Mouse (Mus musculus): ENCODE results near the gene Scn10a. TPM values are rescaled to one million over a fixed set of nuclear protein-coding genes. Genes with fewer than 3 reads are reported as not detected.

Scn10a gene
- total and polyA plus RNA-seq, 3 experiments = not detected

- Histone ChIP-seq H3K4me3 (replicated peaks in 1 of 3; ENCODE audit: low read depth in 2 of 3, low read length in 2 of 3, poor library complexity in 1 of 3) (no peak overlapping the region), H3K36me3 (replicated peaks in 1 of 2; ENCODE audit: control insufficient read depth in 1 of 2, insufficient read depth in 1 of 2, low read length in 1 of 2) (no peaks in the 10 kb centered on the region), H3K9ac (ENCODE audit: insufficient read depth, low read depth) (no peak overlapping the region), H3K27me3 (replicated peaks) (peaks cover 12% of the 10 kb centered on the region), H3K9me3 (replicated peaks; ENCODE audit: low read length) (no peaks in the 10 kb centered on the region), H3K27ac (ENCODE audit: insufficient read depth, low read depth) (no peak overlapping the region), H3K4me1 (ENCODE audit: control insufficient read depth in 1 of 2, insufficient read depth in 2 of 2) (peaks cover 41 to 67% of the 10 kb centered on the region in 2 experiments), H3K4me2 (ENCODE audit: insufficient read depth, low read depth, poor library complexity, severe bottlenecking) (no peak overlapping the region), H3K79me2 (replicated peaks; ENCODE audit: control insufficient read depth, extremely low read depth, insufficient read depth, poor library complexity, severe bottlenecking) (no peaks in the 10 kb centered on the region)
- dilution Hi-C loops (cut with MboI; ENCODE audit: extremely low pct_ligation_motif_present, extremely low pct_unique_long_range_greater_than_20kb, low sequenced_read_pairs) (no loop called here), in situ Hi-C loops (cut with MboI; ENCODE audit: low pct_ligation_motif_present, low pct_unique_long_range_greater_than_20kb, low sequenced_read_pairs) (loop anchor here (10.0 kb wide), 1 partner anchor 472 kb away; the partner anchor contains the start of gene Dlec1)
- no peak for TF ChIP-seq POLR2A (IDR thresholded peaks at IDR 0.05; ENCODE audit: low read depth, low read length)
- no peak for TF ChIP-seq UBTF (IDR thresholded peaks at IDR 0.05; ENCODE audit: low read depth, low read length)
- TF ChIP-seq RAD21 (IDR thresholded peaks at IDR 0.05; ENCODE audit: low read depth, low read length) = no peak
- no peak for TF ChIP-seq E2F4 (IDR thresholded peaks at IDR 0.05; ENCODE audit: insufficient replicate concordance, low read depth, low read length)
- no peak for TF ChIP-seq ZC3H11A (IDR thresholded peaks at IDR 0.05; ENCODE audit: low read depth, low read length)
- no peak for TF ChIP-seq MXI1 (IDR thresholded peaks at IDR 0.05; ENCODE audit: low read depth, low read length)
- no peak for TF ChIP-seq PAX5 (IDR thresholded peaks at IDR 0.05; ENCODE audit: low read length)
- no peak for TF ChIP-seq RCOR1 (conservative IDR thresholded peaks at IDR 0.05; ENCODE audit: low read depth, low read length)
- no peak for TF ChIP-seq NRF1 (IDR thresholded peaks at IDR 0.05; ENCODE audit: low read depth, low read length)
- TF ChIP-seq SIN3A (IDR thresholded peaks at IDR 0.05; ENCODE audit: low read length) = no peak
- TF ChIP-seq EP300 (IDR thresholded peaks at IDR 0.05; ENCODE audit: low read length) = no peak
- TF ChIP-seq CHD2 (IDR thresholded peaks at IDR 0.05; ENCODE audit: low read length) = no peak
- no peak for TF ChIP-seq NELFE (IDR thresholded peaks at IDR 0.05; ENCODE audit: low read depth, low read length)
- DNase-seq (ENCODE audit: extremely low read depth) = no peak
Observed at GRCm38 (mm10) chr9:119576977-119577376, 142.1 kb downstream of the Scn10a start.

GRCm38 (mm10) chr9:119575732-119576131 lies 143.4 kb downstream of the Scn10a start:
- Histone ChIP-seq H3K4me3 (replicated peaks in 1 of 3; ENCODE audit: low read depth in 2 of 3, low read length in 2 of 3, poor library complexity in 1 of 3) (peak overlapping the region; percentile 34 to 44 (median 39)), H3K9ac (ENCODE audit: insufficient read depth, low read depth) (peak overlapping the region; percentile 31; the same call in 1 of the 2 replicates), H3K27me3 (replicated peaks) (peaks cover 12% of the 10 kb centered on the region), H3K4me1 (ENCODE audit: control insufficient read depth in 1 of 2, insufficient read depth in 2 of 2) (peaks cover 44 to 80% of the 10 kb centered on the region in 2 experiments), H3K4me2 (ENCODE audit: insufficient read depth, low read depth, poor library complexity, severe bottlenecking) (peak overlapping the region; percentile 92), H3K36me3 (replicated peaks in 1 of 2; ENCODE audit: control insufficient read depth in 1 of 2, insufficient read depth in 1 of 2, low read length in 1 of 2) (no peaks in the 10 kb centered on the region), H3K27ac (ENCODE audit: insufficient read depth, low read depth) (peak overlapping the region; percentile 78), H3K79me2 (replicated peaks; ENCODE audit: control insufficient read depth, extremely low read depth, insufficient read depth, poor library complexity, severe bottlenecking) (no peaks in the 10 kb centered on the region), H3K9me3 (replicated peaks; ENCODE audit: low read length) (no peaks in the 10 kb centered on the region)
- dilution Hi-C loops (cut with MboI; ENCODE audit: extremely low pct_ligation_motif_present, extremely low pct_unique_long_range_greater_than_20kb, low sequenced_read_pairs) (no loop called here), in situ Hi-C loops (cut with MboI; ENCODE audit: low pct_ligation_motif_present, low pct_unique_long_range_greater_than_20kb, low sequenced_read_pairs) (loop anchor here (10.0 kb wide), 1 partner anchor 471 kb away; the partner anchor contains the start of gene Dlec1)
- DNase-seq (ENCODE audit: extremely low read depth) = peak; percentile 76
- no peak for TF ChIP-seq PAX5 (IDR thresholded peaks at IDR 0.05; ENCODE audit: low read length)
- TF ChIP-seq NRF1 (IDR thresholded peaks at IDR 0.05; ENCODE audit: low read depth, low read length) = no peak
- peak; percentile 52; the same call in 1 of the 2 replicates for TF ChIP-seq BHLHE40 (IDR thresholded peaks at IDR 0.05; ENCODE audit: low read depth, low read length)
- no peak for TF ChIP-seq JUND (conservative IDR thresholded peaks at IDR 0.05; ENCODE audit: low read depth, low read length)
- TF ChIP-seq SMC3 (IDR thresholded peaks at IDR 0.05; ENCODE audit: low read depth, low read length) = no peak
- no peak for TF ChIP-seq ZKSCAN1 (IDR thresholded peaks at IDR 0.05; ENCODE audit: borderline replicate concordance, low read depth, low read length)
- TF ChIP-seq USF1 (IDR thresholded peaks at IDR 0.05; ENCODE audit: low read depth, low read length) = no peak
- no peak for TF ChIP-seq MAFK (IDR thresholded peaks at IDR 0.05; ENCODE audit: insufficient replicate concordance, low read length)
- no peak; the same call in 1 of the 2 replicates for TF ChIP-seq ZNF384 (IDR thresholded peaks at IDR 0.05; ENCODE audit: low read depth, low read length)
- TF ChIP-seq JUN (IDR thresholded peaks at IDR 0.05; ENCODE audit: insufficient read depth, low read depth, low read length) = no peak
- TF ChIP-seq MXI1 (IDR thresholded peaks at IDR 0.05; ENCODE audit: low read depth, low read length) = peak; percentile 65
- TF ChIP-seq ELF1 (IDR thresholded peaks at IDR 0.05; ENCODE audit: low read depth, low read length) = no peak; the same call in 1 of the 2 replicates
- no peak for TF ChIP-seq ZMIZ1 (IDR thresholded peaks at IDR 0.05; ENCODE audit: low read depth, low read length)
- TF ChIP-seq CTCF (conservative IDR thresholded peaks at IDR 0.05 in 1 of 2, IDR thresholded peaks at IDR 0.05 in 1 of 2; ENCODE audit: low read depth in 2 of 2, low read length in 2 of 2) = no peak
- no peak for TF ChIP-seq KAT2A (IDR thresholded peaks at IDR 0.05; ENCODE audit: insufficient replicate concordance, low read length)
- TF ChIP-seq MAZ (IDR thresholded peaks at IDR 0.05; ENCODE audit: low read depth, low read length) = no peak
- TF ChIP-seq MYC (IDR thresholded peaks at IDR 0.05; ENCODE audit: low read depth, low read length) = no peak
- TF ChIP-seq UBTF (IDR thresholded peaks at IDR 0.05; ENCODE audit: low read depth, low read length) = no peak
- peak; percentile 55 for TF ChIP-seq EP300 (IDR thresholded peaks at IDR 0.05; ENCODE audit: low read length)
- 0 out of 2 replicates have a peak, but pooled peaks have one; percentile 32 for TF ChIP-seq POLR2A (IDR thresholded peaks at IDR 0.05; ENCODE audit: low read depth, low read length)
- TF ChIP-seq SIN3A (IDR thresholded peaks at IDR 0.05; ENCODE audit: low read length) = no peak; the same call in 1 of the 2 replicates
- no peak for TF ChIP-seq E2F4 (IDR thresholded peaks at IDR 0.05; ENCODE audit: insufficient replicate concordance, low read depth, low read length)
- no peak for TF ChIP-seq GABPA (IDR thresholded peaks at IDR 0.05; ENCODE audit: insufficient replicate concordance, low read depth, low read length)
- 0 out of 2 replicates have a peak, but pooled peaks have one; percentile 54 for TF ChIP-seq MEF2A (IDR thresholded peaks at IDR 0.05; ENCODE audit: borderline replicate concordance, low read depth, low read length)
- TF ChIP-seq CHD2 (IDR thresholded peaks at IDR 0.05; ENCODE audit: low read length) = peak; percentile 63; the same call in 1 of the 2 replicates
- TF ChIP-seq IRF4 (IDR thresholded peaks at IDR 0.05; ENCODE audit: low read depth, low read length) = 0 out of 2 replicates have a peak, but pooled peaks have one; percentile 3
- no peak for TF ChIP-seq ZC3H11A (IDR thresholded peaks at IDR 0.05; ENCODE audit: low read depth, low read length)
